Mouse (Mus musculus): Measurements from ENCODE around the gene Fam25c.

Gene Fam25c

GRCm38 (mm10) chr14:34363490-34364253, 8.4 kb upstream of the Fam25c start:
- no peak for DNase-seq (ENCODE audit: low spot score in 2 of 2)

GRCm38 (mm10) chr14:34362726-34363445, 7.7 kb upstream of the Fam25c start:
- peak in 1 of 2 experiments; percentile 13 for DNase-seq (ENCODE audit: low spot score in 2 of 2)

- DNase-seq (ENCODE audit: low spot score in 2 of 2) = no peak
Measured at GRCm38 (mm10) chr14:34362135-34362534, 6.9 kb upstream of the Fam25c start.

- DNase-seq (ENCODE audit: low spot score in 2 of 2) = no peak
Measured at GRCm38 (mm10) chr14:34360251-34360650, 5.0 kb upstream of the Fam25c start.

- DNase-seq (ENCODE audit: low spot score in 2 of 2) = no peak
Measured at GRCm38 (mm10) chr14:34359676-34360244, 4.5 kb upstream of the Fam25c start.

GRCm38 (mm10) chr14:34357671-34358455, 2.6 kb upstream of the Fam25c start:
- DNase-seq (ENCODE audit: low spot score in 2 of 2) = no peak

- DNase-seq (ENCODE audit: low spot score in 2 of 2) = no peak
Measured at GRCm38 (mm10) chr14:34354456-34354855, 777 bp downstream of the Fam25c start.

GRCm38 (mm10) chr14:34353326-34353725, 1.9 kb downstream of the Fam25c start:
- no peak for DNase-seq (ENCODE audit: low spot score in 2 of 2)

GRCm38 (mm10) chr14:34352523-34352922, 2.7 kb downstream of the Fam25c start:
- DNase-seq (ENCODE audit: low spot score in 2 of 2) = no peak

GRCm38 (mm10) chr14:34351660-34352059, 3.6 kb downstream of the Fam25c start:
- no peak for DNase-seq (ENCODE audit: low spot score in 2 of 2)

GRCm38 (mm10) chr14:34349007-34349406, 6.2 kb downstream of the Fam25c start:
- DNase-seq (ENCODE audit: low spot score in 2 of 2) = no peak

- DNase-seq (ENCODE audit: low spot score in 2 of 2) = no peak
Measured at GRCm38 (mm10) chr14:34348301-34348700, 6.9 kb downstream of the Fam25c start.

- DNase-seq (ENCODE audit: low spot score in 2 of 2) = no peak
Measured at GRCm38 (mm10) chr14:34347084-34347483, 8.1 kb downstream of the Fam25c start.

GRCm38 (mm10) chr14:34345771-34346566, 9.3 kb downstream of the Fam25c start:
- no peak for DNase-seq (ENCODE audit: low spot score in 2 of 2)

GRCm38 (mm10) chr14:34344361-34344760, 10.9 kb downstream of the Fam25c start:
- DNase-seq (ENCODE audit: low spot score in 2 of 2) = no peak

- no peak for DNase-seq (ENCODE audit: low spot score in 2 of 2)
Measured at GRCm38 (mm10) chr14:34343078-34343477, 12.2 kb downstream of the Fam25c start.

- DNase-seq (ENCODE audit: low spot score in 2 of 2) = no peak
Measured at GRCm38 (mm10) chr14:34341993-34342392, 13.2 kb downstream of the Fam25c start.

GRCm38 (mm10) chr14:34339446-34339845, 15.8 kb downstream of the Fam25c start:
- no peak for DNase-seq (ENCODE audit: low spot score in 2 of 2)

- DNase-seq (ENCODE audit: low spot score in 2 of 2) = no peak
Measured at GRCm38 (mm10) chr14:34332476-34332875, 22.8 kb downstream of the Fam25c start.

- DNase-seq (ENCODE audit: low spot score in 2 of 2) = no peak
Measured at GRCm38 (mm10) chr14:34331886-34332285, 23.3 kb downstream of the Fam25c start.

- no peak for DNase-seq (ENCODE audit: low spot score in 2 of 2)
Measured at GRCm38 (mm10) chr14:34330657-34331158, 24.5 kb downstream of the Fam25c start.

Data from spleen, postnatal 14 days (tissue).